Comparison of ENCODE assay signal across 19 mouse cellular contexts in genomic region chr11:31754416-31754815, GRCm38 (mm10).
DNase-seq lines count a peak whose midpoint lies in the region; ATAC-seq and TF ChIP-seq lines count a peak whose summit lies in the region.
"Had no signal": no experiment of that assay in that cellular context is flagged by ENCODE, and none has a peak within 500 bp of the region (broad histone marks: within the 10 kb centered on the region; RNA-seq: fewer than 3 reads in every experiment).

No protein-coding gene starts in this region.

- no peaks in the 10 kb centered on the region for H3K27me3 ChIP-seq in hindbrain, embryonic 10.5 days (ENCODE audit: insufficient read depth, poor library complexity, severe bottlenecking)
- no peaks in the 10 kb centered on the region for H3K27me3 ChIP-seq in hindbrain, embryonic 11.5 days (ENCODE audit: control insufficient read depth, insufficient read depth, low read length)
- no peaks in the 10 kb centered on the region for H3K27me3 ChIP-seq in midbrain, embryonic 15.5 days (replicated peaks)
- H3K27me3 ChIP-seq: CH12.LX; embryonic facial prominence, embryonic 13.5 days had no signal

- no peaks in the 10 kb centered on the region for H3K9me3 ChIP-seq in hindbrain, embryonic 10.5 days
- no peaks in the 10 kb centered on the region for H3K9me3 ChIP-seq in hindbrain, embryonic 11.5 days (ENCODE audit: control insufficient read depth, low read length)
- no peaks in the 10 kb centered on the region for H3K9me3 ChIP-seq in midbrain, embryonic 15.5 days
- H3K9me3 ChIP-seq: embryonic facial prominence, embryonic 13.5 days; heart, embryonic 10.5 days; midbrain, embryonic 12.5 days had no signal

- no peak for DNase-seq in hindbrain, embryonic 10.5 days (ENCODE audit: low spot score)
- DNase-seq in hindbrain, embryonic 11.5 days (ENCODE audit: low spot score) = no peak
- DNase-seq in ES-CJ7 (ENCODE audit: low read depth, low spot score) = peak; percentile 36
- no peak for DNase-seq in heart, adult 11 months
- no peak for DNase-seq in urinary bladder, postnatal 25 days (ENCODE audit: low spot score)
- DNase-seq: adrenal gland, adult 8-10 months; cerebellum, adult 11 months; cerebellum, postnatal 10 days; gastrocnemius, postnatal 36 days; kidney, adult 11 months; thymus, postnatal 25 days had no signal

- WGBS in hindbrain, embryonic 10.5 days = 50% methylated on average over 4 of the region's 4 CpGs
- 49% methylated on average over 4 of the region's 4 CpGs for WGBS in hindbrain, embryonic 11.5 days
- WGBS in midbrain, embryonic 15.5 days = 49% methylated on average over 4 of the region's 4 CpGs

- no peaks in the 10 kb centered on the region for H3K36me3 ChIP-seq in hindbrain, embryonic 10.5 days
- H3K36me3 ChIP-seq in hindbrain, embryonic 11.5 days (ENCODE audit: control insufficient read depth, insufficient read depth, low read length) = no peaks in the 10 kb centered on the region
- no peaks in the 10 kb centered on the region for H3K36me3 ChIP-seq in midbrain, embryonic 15.5 days (replicated peaks)
- H3K36me3 ChIP-seq: embryonic facial prominence, embryonic 13.5 days; heart, embryonic 10.5 days; midbrain, embryonic 12.5 days had no signal

- TF ChIP-seq CTCF in cortical plate, adult 2 months (IDR thresholded peaks at IDR 0.05; ENCODE audit: extremely low read depth, insufficient read depth, low read length) = no peak

- TF ChIP-seq POLR2A in cortical plate, adult 2 months (IDR thresholded peaks at IDR 0.05; ENCODE audit: extremely low read depth, insufficient read depth, low read length) = no peak

- no peak overlapping the region for H3K9ac ChIP-seq in hindbrain, embryonic 11.5 days (ENCODE audit: low read depth, low read length)
- H3K9ac ChIP-seq in midbrain, embryonic 15.5 days = no peak overlapping the region
- H3K9ac ChIP-seq: embryonic facial prominence, embryonic 13.5 days; liver, embryonic 14.5 days; midbrain, embryonic 12.5 days had no signal

- no peak overlapping the region for H3K4me3 ChIP-seq in hindbrain, embryonic 10.5 days
- no peak overlapping the region for H3K4me3 ChIP-seq in hindbrain, embryonic 11.5 days (ENCODE audit: low read depth, low read length)
- H3K4me3 ChIP-seq in cortical plate, adult 2 months (ENCODE audit: insufficient read depth, low read length) = no peak overlapping the region
- H3K4me3 ChIP-seq in midbrain, embryonic 15.5 days = no peak overlapping the region
- H3K4me3 ChIP-seq: embryonic facial prominence, embryonic 13.5 days; heart, embryonic 10.5 days; midbrain, embryonic 12.5 days had no signal

- H3K27ac ChIP-seq in hindbrain, embryonic 10.5 days = peak overlapping the region; percentile 31; the same call in 1 of the 2 replicates
- H3K27ac ChIP-seq in hindbrain, embryonic 11.5 days (ENCODE audit: low read depth, low read length) = no peak overlapping the region
- peak overlapping the region; percentile 70 for H3K27ac ChIP-seq in cortical plate, adult 2 months (ENCODE audit: insufficient read depth, low read length)
- peak overlapping the region; percentile 84 for H3K27ac ChIP-seq in midbrain, embryonic 15.5 days
- H3K27ac ChIP-seq: embryonic facial prominence, embryonic 13.5 days; heart, embryonic 10.5 days; liver, embryonic 14.5 days; macrophage had no signal

- ATAC-seq in hindbrain, embryonic 11.5 days (ENCODE audit: low FRiP score) = no peak
- no peak for ATAC-seq in midbrain, embryonic 15.5 days (replicated peaks)

- H3K4me2 ChIP-seq in hindbrain, embryonic 11.5 days (replicated peaks; ENCODE audit: low read depth, low read length) = no peak overlapping the region
- no peak overlapping the region for H3K4me2 ChIP-seq in midbrain, embryonic 15.5 days
- H3K4me2 ChIP-seq: embryonic facial prominence, embryonic 13.5 days; midbrain, embryonic 12.5 days had no signal

- H3K4me1 ChIP-seq in hindbrain, embryonic 10.5 days (replicated peaks) = peaks cover 43% of the 10 kb centered on the region
- H3K4me1 ChIP-seq in hindbrain, embryonic 11.5 days (replicated peaks; ENCODE audit: control insufficient read depth, insufficient read depth, low read length) = 0 out of 2 replicates have a peak, but pooled peaks cover 2% of the 10 kb centered on the region
- H3K4me1 ChIP-seq in cortical plate, adult 2 months (ENCODE audit: control insufficient read depth, insufficient read depth, low read length) = peaks cover 15% of the 10 kb centered on the region
- H3K4me1 ChIP-seq in midbrain, embryonic 15.5 days = peaks cover 24% of the 10 kb centered on the region
- H3K4me1 ChIP-seq: heart, embryonic 10.5 days had no signal
